Mouse (Mus musculus) kidney, embryonic 14.5 days (tissue): ENCODE data around the gene Cldn3. TPM values are rescaled to one million over a fixed set of nuclear protein-coding genes. Genes with fewer than 3 reads are reported as not detected.

ENCODE experiments used
- ATAC-seq: fragments of 200-750 bp; cut with Nextera tagmentation; 2 replicates; pipeline ENCODE4 v1.8.0; 2017; ENCODE audit warnings: moderate number of reproducible peaks, mild to moderate bottlenecking, moderate TSS enrichment, moderate library complexity; ENCODE audit not compliant: low FRiP score, low TSS enrichment
- H3K27ac ChIP-seq: fragments of 300-500 bp; sonication (generic); 2 replicates; pipeline ENCODE4 v1.5.1; 2014; ENCODE audit warnings: low read depth, mild to moderate bottlenecking, low read length, moderate library complexity, mixed read lengths
- H3K27me3 ChIP-seq: fragments of 300-500 bp; sonication (generic); 2 replicates; pipeline ENCODE4 v1.6.1; 2014; ENCODE audit warnings: mild to moderate bottlenecking, low read length; ENCODE audit not compliant: control insufficient read depth, insufficient read depth
- H3K36me3 ChIP-seq: fragments of 300-500 bp; sonication (generic); 2 replicates; pipeline ENCODE4 v1.6.1; 2014; ENCODE audit warnings: low read length, mixed read lengths; ENCODE audit not compliant: control insufficient read depth, insufficient read depth
- H3K4me1 ChIP-seq: fragments of 300-500 bp; sonication (generic); 2 replicates; pipeline ENCODE4 v1.6.1; 2014; ENCODE audit warnings: low read length, mixed read lengths; ENCODE audit not compliant: control insufficient read depth, insufficient read depth
- H3K4me2 ChIP-seq: fragments of 300-500 bp; sonication (generic); replicated peaks from 2 replicates; pipeline ENCODE4 v1.6.1; 2014; ENCODE audit warnings: low read depth, mild to moderate bottlenecking, low read length
- H3K4me3 ChIP-seq: fragments of 300-500 bp; sonication (generic); 2 replicates; pipeline ENCODE4 v1.5.1; 2014; ENCODE audit warnings: mild to moderate bottlenecking, low read length
- H3K9ac ChIP-seq: fragments of 300-500 bp; sonication (generic); 2 replicates; pipeline ENCODE4 v1.6.1; 2014; ENCODE audit warnings: low read depth, mild to moderate bottlenecking, low read length, moderate library complexity
- H3K9me3 ChIP-seq: fragments of 300-500 bp; sonication (generic); 2 replicates; pipeline ENCODE4 v1.6.1; 2016; ENCODE audit warnings: low read length; ENCODE audit not compliant: control insufficient read depth
- WGBS: fragments of 180-500 bp; shearing (Covaris S2); extraction: QIAGEN DNeasy Blood & Tissue Kit; methylation state at CpG from one replicate; pipeline ENCODE4 v1.1.7; 2014; 5-methylcytosine and 5-hydroxymethylcytosine counted together
- polyA plus RNA-seq: library from polyadenylated mRNA; unstranded; fragments of >200 nt; fragmentation: Nextera tagmentation; extraction: Ambion mirVana; gene quantifications from 2 replicates; pipeline ENCODE4 v1.2.1, GENCODE M21; 2014

Cldn3 gene
- polyA plus RNA-seq, 1 experiment from 2014 or later = 54.7 TPM

- peak overlapping the region; percentile 8; the same call in 1 of the 2 replicates for H3K4me2 ChIP-seq
- H3K9ac ChIP-seq = no peak overlapping the region
- H3K27ac ChIP-seq = no peak overlapping the region
- no peaks in the 10 kb centered on the region for H3K36me3 ChIP-seq
- WGBS = 34% methylated on average over 11 of the region's 11 CpGs
- 0 out of 2 replicates have a peak overlapping the region, but pooled peaks have one; percentile 2 for H3K4me3 ChIP-seq
- no peak for ATAC-seq
- no peaks in the 10 kb centered on the region for H3K9me3 ChIP-seq
- peaks cover 38% of the 10 kb centered on the region for H3K27me3 ChIP-seq
- peaks cover 10% of the 10 kb centered on the region for H3K4me1 ChIP-seq
These were observed 3.2 kb downstream of the Cldn3 start for GRCm38 (mm10) chr5:134989166-134989565.

DNA sequence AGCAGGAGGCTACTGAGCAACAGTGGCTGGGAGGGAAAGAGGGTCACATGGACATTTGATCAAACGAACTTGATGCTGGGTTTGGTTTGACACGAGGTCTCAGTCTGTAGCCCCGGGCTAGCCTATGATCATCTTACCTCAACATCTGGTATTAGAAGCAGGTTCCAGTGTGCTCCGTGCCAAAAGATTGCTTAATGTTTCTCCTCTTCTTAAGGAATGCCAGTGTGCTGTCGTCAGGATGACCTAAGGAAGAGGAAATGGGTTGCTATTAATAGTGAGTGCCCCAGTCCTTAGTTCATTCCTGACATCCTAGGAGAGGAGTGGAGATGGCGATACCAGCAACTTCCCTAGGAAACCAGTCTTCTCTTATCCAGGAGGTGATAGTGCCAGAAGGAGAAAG lies 3.7 kb downstream of the Cldn3 start:
- H3K4me3 ChIP-seq = no peak overlapping the region
- ATAC-seq = no peak
- peaks cover 10% of the 10 kb centered on the region for H3K4me1 ChIP-seq

DNA sequence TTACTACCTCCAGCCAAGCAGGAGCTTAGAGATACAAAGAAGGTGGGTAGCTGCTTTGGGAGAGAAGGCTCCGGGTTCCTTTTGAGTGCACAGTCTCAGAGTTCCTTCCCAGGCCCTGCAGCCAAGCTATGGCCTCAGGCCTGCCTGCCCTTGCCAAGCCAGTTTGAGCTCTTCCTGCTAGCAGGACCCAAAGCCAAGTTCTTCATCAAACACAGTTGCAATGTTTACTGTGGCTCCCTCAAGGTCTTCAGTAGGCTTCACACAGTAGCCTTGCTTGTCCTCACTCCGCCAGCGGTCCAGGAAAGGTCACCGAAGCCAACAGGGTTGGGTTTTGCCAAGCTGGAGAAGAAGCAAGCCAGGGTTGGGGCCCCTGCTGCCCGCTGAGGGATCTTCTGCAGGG lies 6.6 kb downstream of the Cldn3 start:
- Histone ChIP-seq H3K36me3 (no peaks in the 10 kb centered on the region), H3K4me1 (no peaks in the 10 kb centered on the region), H3K27me3 (peaks cover 6% of the 10 kb centered on the region), H3K4me3 (no peak overlapping the region), H3K4me2 (no peak overlapping the region), H3K9me3 (no peaks in the 10 kb centered on the region), H3K9ac (no peak overlapping the region), H3K27ac (no peak overlapping the region)
- no peak for ATAC-seq
- 83% methylated on average over 5 of the region's 5 CpGs for WGBS

More for the DNA sequence above, 3.7 kb downstream of the Cldn3 start:
- H3K9me3 ChIP-seq = no peaks in the 10 kb centered on the region
- H3K36me3 ChIP-seq = no peaks in the 10 kb centered on the region
- 56% methylated on average over 6 of the region's 6 CpGs for WGBS
- no peak overlapping the region for H3K4me2 ChIP-seq
- H3K9ac ChIP-seq = no peak overlapping the region
- H3K27ac ChIP-seq = no peak overlapping the region
- H3K27me3 ChIP-seq = peaks cover 32% of the 10 kb centered on the region

GRCm38 (mm10) chr5:134998359-134998758 lies 12.3 kb downstream of the Cldn3 start:
- no peak overlapping the region for H3K9ac ChIP-seq
- no peaks in the 10 kb centered on the region for H3K9me3 ChIP-seq
- ATAC-seq = no peak
- no peak overlapping the region for H3K27ac ChIP-seq
- WGBS = 82% methylated on average over 6 of the region's 6 CpGs
- no peaks in the 10 kb centered on the region for H3K27me3 ChIP-seq
- H3K4me3 ChIP-seq = no peak overlapping the region
- peaks cover 3% of the 10 kb centered on the region; the same call in 1 of the 2 replicates for H3K4me1 ChIP-seq
- no peak overlapping the region for H3K4me2 ChIP-seq
- no peaks in the 10 kb centered on the region for H3K36me3 ChIP-seq

- Histone ChIP-seq H3K9ac (no peak overlapping the region), H3K9me3 (no peaks in the 10 kb centered on the region), H3K4me2 (no peak overlapping the region), H3K27ac (no peak overlapping the region), H3K36me3 (no peaks in the 10 kb centered on the region), H3K4me3 (no peak overlapping the region), H3K4me1 (peaks cover 3% of the 10 kb centered on the region; the same call in 1 of the 2 replicates), H3K27me3 (no peaks in the 10 kb centered on the region)
- ATAC-seq = no peak
- 87% methylated on average over 4 of the region's 4 CpGs for WGBS
These were observed 13.8 kb downstream of the Cldn3 start for GRCm38 (mm10) chr5:134999797-135000196.

- WGBS = 59% methylated on average over 16 of the region's 16 CpGs
- Histone ChIP-seq H3K4me3 (no peak overlapping the region), H3K4me1 (peaks cover 3% of the 10 kb centered on the region; the same call in 1 of the 2 replicates), H3K27me3 (no peaks in the 10 kb centered on the region), H3K9me3 (no peaks in the 10 kb centered on the region), H3K36me3 (no peaks in the 10 kb centered on the region), H3K4me2 (0 out of 2 replicates have a peak overlapping the region, but pooled peaks have one; percentile 4), H3K27ac (peak overlapping the region; percentile 65), H3K9ac (no peak overlapping the region)
- ATAC-seq = peak; percentile 48; the same call in 1 of the 2 replicates
These were observed 14.7 kb downstream of the Cldn3 start for GRCm38 (mm10) chr5:135000751-135001150.

GRCm38 (mm10) chr5:135001309-135001708 lies 15.3 kb downstream of the Cldn3 start:
- ATAC-seq = peak; percentile 69
- Histone ChIP-seq H3K4me3 (no peak overlapping the region), H3K9me3 (no peaks in the 10 kb centered on the region), H3K36me3 (no peaks in the 10 kb centered on the region), H3K27ac (peak overlapping the region; percentile 65), H3K4me2 (peak overlapping the region; percentile 4), H3K9ac (no peak overlapping the region), H3K27me3 (no peaks in the 10 kb centered on the region), H3K4me1 (peaks cover 3% of the 10 kb centered on the region; the same call in 1 of the 2 replicates)
- 1% methylated on average over 14 of the region's 14 CpGs for WGBS

GRCm38 (mm10) chr5:135002151-135002550 lies 16.1 kb downstream of the Cldn3 start:
- Histone ChIP-seq H3K4me1 (peaks cover 3% of the 10 kb centered on the region; the same call in 1 of the 2 replicates), H3K36me3 (no peaks in the 10 kb centered on the region), H3K27ac (peak overlapping the region; percentile 71), H3K4me2 (no peak overlapping the region), H3K9ac (no peak overlapping the region), H3K9me3 (no peaks in the 10 kb centered on the region), H3K27me3 (no peaks in the 10 kb centered on the region), H3K4me3 (no peak overlapping the region)
- ATAC-seq = no peak
- WGBS = 54% methylated on average over 5 of the region's 5 CpGs

GRCm38 (mm10) chr5:135007802-135008571 lies 22.0 kb downstream of the Cldn3 start:
- 33% methylated on average over 16 of the region's 16 CpGs for WGBS
- no peak for ATAC-seq
- Histone ChIP-seq H3K27me3 (no peaks in the 10 kb centered on the region), H3K4me3 (peak overlapping the region; percentile 67), H3K27ac (peak overlapping the region; percentile 95), H3K4me2 (peak overlapping the region; percentile 75), H3K36me3 (no peaks in the 10 kb centered on the region), H3K4me1 (peaks cover 22% of the 10 kb centered on the region), H3K9me3 (no peaks in the 10 kb centered on the region), H3K9ac (peak overlapping the region; percentile 66)
